Mouse (Mus musculus) testis, postnatal 10 days (tissue): ENCODE results near the gene Cdc42se2.

Experiments
- DNase-seq: peaks from one replicate; pipeline ENCODE4 v3.0.0; 2021; ENCODE audit warnings: low spot score

The Cdc42se2 gene

GRCm38 (mm10) chr11:54709645-54710044, 77.8 kb downstream of the Cdc42se2 start:
- DNase-seq = no peak

GRCm38 (mm10) chr11:54708153-54708552, 79.3 kb downstream of the Cdc42se2 start:
- no peak for DNase-seq

- peak; percentile 86 for DNase-seq
Observed at GRCm38 (mm10) chr11:54703306-54703705, 84.2 kb downstream of the Cdc42se2 start.

GRCm38 (mm10) chr11:54701848-54702247, 85.6 kb downstream of the Cdc42se2 start:
- DNase-seq = no peak

GRCm38 (mm10) chr11:54699972-54700371, 87.5 kb downstream of the Cdc42se2 start:
- DNase-seq = no peak

- no peak for DNase-seq
Observed at GRCm38 (mm10) chr11:54698636-54699035, 88.8 kb downstream of the Cdc42se2 start.

- no peak for DNase-seq
Observed at GRCm38 (mm10) chr11:54697611-54698010, 89.9 kb downstream of the Cdc42se2 start.

- peak; percentile 65 for DNase-seq
Observed at GRCm38 (mm10) chr11:54695951-54696350, 91.5 kb downstream of the Cdc42se2 start.

- DNase-seq = no peak
Observed at GRCm38 (mm10) chr11:54694291-54694690, 93.2 kb downstream of the Cdc42se2 start.

GRCm38 (mm10) chr11:54693696-54694095, 93.8 kb downstream of the Cdc42se2 start:
- no peak for DNase-seq

GRCm38 (mm10) chr11:54691179-54691578, 96.3 kb downstream of the Cdc42se2 start:
- no peak for DNase-seq

GRCm38 (mm10) chr11:54690171-54690570, 97.3 kb downstream of the Cdc42se2 start:
- no peak for DNase-seq

- no peak for DNase-seq
Observed at GRCm38 (mm10) chr11:54684831-54685230, 102.6 kb downstream of the Cdc42se2 start.

- no peak for DNase-seq
Observed at GRCm38 (mm10) chr11:54679141-54679540, 108.3 kb downstream of the Cdc42se2 start.

- DNase-seq = no peak
Observed at GRCm38 (mm10) chr11:54675792-54676489, 111.5 kb downstream of the Cdc42se2 start.

GRCm38 (mm10) chr11:54673575-54674298, 113.7 kb downstream of the Cdc42se2 start:
- no peak for DNase-seq
